8 mouse cellular contexts compared by ENCODE assay signal in genomic region chr12:80198487-80198886, GRCm38 (mm10).
A peak's percentile ranks its signal among the peaks of the same experiment; 100 is the strongest.
DNase-seq lines count a peak whose midpoint lies in the region; ATAC-seq and TF ChIP-seq lines count a peak whose summit lies in the region.

No protein-coding gene starts in this region.

- 19% methylated on average over 3 of the region's 3 CpGs for WGBS in intestine, embryonic 15.5 days
- WGBS in limb, embryonic 11.5 days, result 30% methylated on average over 3 of the region's 3 CpGs
- WGBS in neural tube, embryonic 12.5 days, result 32% methylated on average over 3 of the region's 3 CpGs

- H3K4me1 ChIP-seq in intestine, embryonic 15.5 days (replicated peaks), result no peaks in the 10 kb centered on the region
- 0 out of 2 replicates have a peak, but pooled peaks cover 2% of the 10 kb centered on the region for H3K4me1 ChIP-seq in limb, embryonic 11.5 days (ENCODE audit: control insufficient read depth, insufficient read depth, low read length)
- H3K4me1 ChIP-seq in neural tube, embryonic 12.5 days, result no peaks in the 10 kb centered on the region
- H3K4me1 ChIP-seq in testis, adult 2 months (ENCODE audit: control insufficient read depth, insufficient read depth, low read length), result no peaks in the 10 kb centered on the region; the same call in 1 of the 2 replicates

- peaks cover 24% of the 10 kb centered on the region for H3K36me3 ChIP-seq in intestine, embryonic 15.5 days
- peaks cover 11% of the 10 kb centered on the region for H3K36me3 ChIP-seq in limb, embryonic 11.5 days (ENCODE audit: control insufficient read depth, insufficient read depth, low read length)
- H3K36me3 ChIP-seq in neural tube, embryonic 12.5 days, result peaks cover 8% of the 10 kb centered on the region; the same call in 1 of the 2 replicates
- H3K36me3 ChIP-seq in testis, adult 2 months (ENCODE audit: control insufficient read depth, insufficient read depth, low read length), result no peaks in the 10 kb centered on the region

- peak; percentile 74; the same call in 1 of the 2 replicates for TF ChIP-seq CTCF in testis, adult 2 months (IDR thresholded peaks at IDR 0.05; ENCODE audit: control insufficient read depth, insufficient read depth, insufficient replicate concordance, low read depth, low read length)

- no peaks in the 10 kb centered on the region for H3K9me3 ChIP-seq in intestine, embryonic 15.5 days
- 0 out of 2 replicates have a peak, but pooled peaks cover 4% of the 10 kb centered on the region for H3K9me3 ChIP-seq in limb, embryonic 11.5 days (ENCODE audit: control insufficient read depth, low read length)
- 0 out of 2 replicates have a peak, but pooled peaks cover 4% of the 10 kb centered on the region for H3K9me3 ChIP-seq in neural tube, embryonic 12.5 days

- intact Hi-C loops in gastrocnemius, postnatal 14 days (cut with DNase I; ENCODE audit: low total_unique reads), result loop anchor here (5.0 kb wide), 2 partner anchors 36 to 179 kb away; no protein-coding TSS in a partner anchor

- no peak for TF ChIP-seq POLR2A in testis, adult 2 months (IDR thresholded peaks at IDR 0.05; ENCODE audit: control insufficient read depth, low read depth, low read length)

- peak; percentile 74; the same call in 1 of the 2 replicates for ATAC-seq in intestine, embryonic 15.5 days
- ATAC-seq in limb, embryonic 11.5 days (ENCODE audit: insufficient number of reproducible peaks, low FRiP score, low TSS enrichment, low read depth), result no peak
- peak; percentile 50; the same call in 1 of the 2 replicates for ATAC-seq in neural tube, embryonic 12.5 days (ENCODE audit: low FRiP score, low read depth)

- no peak overlapping the region for H3K9ac ChIP-seq in intestine, embryonic 15.5 days
- no peak overlapping the region for H3K9ac ChIP-seq in limb, embryonic 11.5 days (ENCODE audit: low read length)
- no peak overlapping the region for H3K9ac ChIP-seq in neural tube, embryonic 12.5 days

- H3K27me3 ChIP-seq in intestine, embryonic 15.5 days (replicated peaks), result no peaks in the 10 kb centered on the region
- no peaks in the 10 kb centered on the region for H3K27me3 ChIP-seq in limb, embryonic 11.5 days (ENCODE audit: control insufficient read depth, insufficient read depth, low read length)
- H3K27me3 ChIP-seq in neural tube, embryonic 12.5 days (replicated peaks), result no peaks in the 10 kb centered on the region
- no peaks in the 10 kb centered on the region for H3K27me3 ChIP-seq in testis, adult 2 months (ENCODE audit: control insufficient read depth, insufficient read depth, low read length)

- DNase-seq in urinary bladder, postnatal 25 days (ENCODE audit: low spot score), result peak; percentile 70
- no peak for DNase-seq in urinary bladder, adult 2 months (ENCODE audit: low spot score)
- peak; percentile 56 to 58 for DNase-seq in cerebellum, postnatal 14 days
- DNase-seq in gastrocnemius, postnatal 14 days, result peak; percentile 74
- DNase-seq in limb, embryonic 11.5 days (ENCODE audit: low spot score), result peak; percentile 86

- no peak overlapping the region for H3K4me3 ChIP-seq in intestine, embryonic 15.5 days (replicated peaks)
- H3K4me3 ChIP-seq in limb, embryonic 11.5 days (ENCODE audit: low read depth, low read length), result no peak overlapping the region
- no peak overlapping the region for H3K4me3 ChIP-seq in neural tube, embryonic 12.5 days
- no peak overlapping the region for H3K4me3 ChIP-seq in testis, adult 2 months (ENCODE audit: control insufficient read depth, low read depth, low read length)

- no peak overlapping the region for H3K27ac ChIP-seq in intestine, embryonic 15.5 days
- H3K27ac ChIP-seq in limb, embryonic 11.5 days (replicated peaks; ENCODE audit: low read depth, low read length), result no peak overlapping the region
- H3K27ac ChIP-seq in neural tube, embryonic 12.5 days, result no peak overlapping the region
- H3K27ac ChIP-seq in testis, adult 2 months (ENCODE audit: control insufficient read depth, insufficient read depth, low read depth, low read length), result no peak overlapping the region

- H3K4me2 ChIP-seq in intestine, embryonic 15.5 days (replicated peaks), result no peak overlapping the region
- H3K4me2 ChIP-seq in limb, embryonic 11.5 days (ENCODE audit: low read depth, severe bottlenecking), result no peak overlapping the region
- no peak overlapping the region for H3K4me2 ChIP-seq in neural tube, embryonic 12.5 days (replicated peaks)
